Mouse (Mus musculus) left cerebral cortex, postnatal 10 days (tissue): ENCODE data around the gene Gm20422. TPM values are rescaled to one million over a fixed set of nuclear protein-coding genes. Genes with fewer than 3 reads are reported as not detected.
A peak's percentile ranks its signal among the peaks of the same experiment; 100 is the strongest.

Source experiments
- DNase-seq, 2 experiments: peaks; one replicate each; pipeline ENCODE4 v3.0.0; 2021 to 2022; ENCODE audit warnings: low spot score in 2 of 2, mixed read lengths in 1 of 2; ENCODE audit errors: extremely low spot score in 1 of 2
- intact Hi-C: fragments of 180-260 bp; cut with DNase I; formaldehyde crosslinking; loops from one replicate; pipeline ENCODE4 v1.15.1; 2025
- total RNA-seq, 2 experiments: library from RNA; stranded (reverse); gene quantifications; 2 replicates each; pipeline ENCODE4 v1.2.3; 2021

Gm20422 gene
- total RNA-seq, result 1 to 10 TPM in 1 of 2 experiments, not detected in 1; 2.8 TPM

- peak; percentile 93 to 94 for DNase-seq
- intact Hi-C loops, result no loop called here
These were observed at the start of gene Gm20422 for GRCm38 (mm10) chr8:69774503-69775148. Gm20422 (minus strand) TSS chr8:69774886.

- intact Hi-C loops, result no loop called here
- DNase-seq, result peak in 1 of 2 experiments; percentile 71
These were observed 47.9 kb upstream of the Gm20422 start, which contains the start of gene Lpar2 for GRCm38 (mm10) chr8:69822386-69823191. Lpar2 (plus strand) TSS chr8:69822429.

- intact Hi-C loops, result no loop called here
These were observed 47.3 kb upstream of the Gm20422 start for GRCm38 (mm10) chr8:69821971-69822385.

GRCm38 (mm10) chr8:69820466-69820865 lies 45.8 kb upstream of the Gm20422 start:
- DNase-seq, result no peak
- intact Hi-C loops, result no loop called here

More at GRCm38 (mm10) chr8:69821971-69822385, 47.3 kb upstream of the Gm20422 start:
- DNase-seq, result peak in 1 of 2 experiments; percentile 66

GRCm38 (mm10) chr8:69815396-69815795 lies 40.7 kb upstream of the Gm20422 start:
- intact Hi-C loops, result no loop called here
- DNase-seq, result no peak

GRCm38 (mm10) chr8:69814881-69815280 lies 40.2 kb upstream of the Gm20422 start:
- DNase-seq, result no peak

GRCm38 (mm10) chr8:69809820-69810219 lies 35.1 kb upstream of the Gm20422 start:
- no peak for DNase-seq
- intact Hi-C loops, result no loop called here

More at GRCm38 (mm10) chr8:69814881-69815280, 40.2 kb upstream of the Gm20422 start:
- intact Hi-C loops, result no loop called here

GRCm38 (mm10) chr8:69808864-69809403 lies 34.2 kb upstream of the Gm20422 start:
- peak; percentile 55 for DNase-seq
- intact Hi-C loops, result no loop called here

- peak; percentile 55 to 84 for DNase-seq
- intact Hi-C loops, result no loop called here
These were observed 33.6 kb upstream of the Gm20422 start, which contains the start of gene Gmip for GRCm38 (mm10) chr8:69808094-69808863. Gmip (plus strand) TSS chr8:69808679.

GRCm38 (mm10) chr8:69807236-69807635 lies 32.5 kb upstream of the Gm20422 start:
- peak in 1 of 2 experiments; percentile 23 for DNase-seq
- intact Hi-C loops, result no loop called here

- peak in 1 of 2 experiments; percentile 42 for DNase-seq
- intact Hi-C loops, result no loop called here
These were observed 30.8 kb upstream of the Gm20422 start for GRCm38 (mm10) chr8:69805491-69805890.

GRCm38 (mm10) chr8:69805086-69805485 lies 30.4 kb upstream of the Gm20422 start:
- DNase-seq, result peak in 1 of 2 experiments; percentile 25

GRCm38 (mm10) chr8:69804537-69804936 lies 29.9 kb upstream of the Gm20422 start:
- DNase-seq, result peak in 1 of 2 experiments; percentile 4
- intact Hi-C loops, result no loop called here

More at GRCm38 (mm10) chr8:69805086-69805485, 30.4 kb upstream of the Gm20422 start:
- intact Hi-C loops, result no loop called here

GRCm38 (mm10) chr8:69803366-69803765 lies 28.7 kb upstream of the Gm20422 start:
- DNase-seq, result peak in 1 of 2 experiments; percentile 23

GRCm38 (mm10) chr8:69802216-69802615 lies 27.5 kb upstream of the Gm20422 start:
- peak in 1 of 2 experiments; percentile 4 for DNase-seq
- intact Hi-C loops, result no loop called here

More at GRCm38 (mm10) chr8:69803366-69803765, 28.7 kb upstream of the Gm20422 start:
- intact Hi-C loops, result no loop called here

GRCm38 (mm10) chr8:69801796-69802195 lies 27.1 kb upstream of the Gm20422 start:
- DNase-seq, result peak in 1 of 2 experiments; percentile 10
- intact Hi-C loops, result no loop called here

GRCm38 (mm10) chr8:69799946-69800345 lies 25.3 kb upstream of the Gm20422 start:
- DNase-seq, result no peak
- intact Hi-C loops, result no loop called here

- no peak for DNase-seq
- intact Hi-C loops, result no loop called here
These were observed 24.6 kb upstream of the Gm20422 start for GRCm38 (mm10) chr8:69799261-69799660.

- no peak for DNase-seq
- intact Hi-C loops, result no loop called here
These were observed 23.0 kb upstream of the Gm20422 start for GRCm38 (mm10) chr8:69797661-69798060.
